Mouse (Mus musculus) liver, embryonic 14.5 days (tissue): ENCODE data around the gene Calm3.

Experiments
- CTCF ChIP-seq: IDR thresholded peaks from 2 replicates; pipeline ENCODE4 v1.5.1; 2016; ENCODE audit warnings: antibody characterized with exemption, low read depth, control low read depth
- EP300 ChIP-seq: IDR thresholded peaks from 2 replicates; pipeline ENCODE4 v1.6.1; 2016; ENCODE audit warnings: antibody characterized with exemption, low read depth

- TF ChIP-seq CTCF (no peak), EP300 (no peak)
These were observed 23.5 kb upstream of the Calm3 start for GRCm38 (mm10) chr7:16947349-16947895.
